ENCODE assay signal across 16 mouse cellular contexts in genomic region chr14:120324883-120325480, GRCm38 (mm10). TPM values are rescaled to one million over a fixed set of nuclear protein-coding genes. Genes with fewer than 3 reads are reported as not detected.
DNase-seq lines count a peak whose midpoint lies in the region; ATAC-seq and TF ChIP-seq lines count a peak whose summit lies in the region.
"Had no signal": no experiment of that assay in that cellular context is flagged by ENCODE, and none has a peak within 500 bp of the region (broad histone marks: within the 10 kb centered on the region; RNA-seq: fewer than 3 reads in every experiment).

No protein-coding gene starts in this region.

- no peaks in the 10 kb centered on the region for H3K36me3 ChIP-seq in liver, adult 2 months (ENCODE audit: control insufficient read depth, insufficient read depth, low read length)
- H3K36me3 ChIP-seq in liver, embryonic 12.5 days: no peaks in the 10 kb centered on the region
- H3K36me3 ChIP-seq in splenic B cell, adult 2 months (ENCODE audit: control insufficient read depth, insufficient read depth, low read length, poor library complexity, severe bottlenecking): no peaks in the 10 kb centered on the region
- H3K36me3 ChIP-seq: hindbrain, embryonic 12.5 days had no signal

- H3K4me1 ChIP-seq in liver, adult 2 months (ENCODE audit: control insufficient read depth, insufficient read depth, low read length): peaks cover 10% of the 10 kb centered on the region; the same call in 1 of the 2 replicates
- peaks cover 27% of the 10 kb centered on the region for H3K4me1 ChIP-seq in liver, embryonic 12.5 days
- peaks cover 39% of the 10 kb centered on the region for H3K4me1 ChIP-seq in embryonic fibroblast, embryonic 13.5 days (ENCODE audit: control insufficient read depth, insufficient read depth, low read length)
- H3K4me1 ChIP-seq: hindbrain, embryonic 12.5 days had no signal

- no peak for TF ChIP-seq POLR2A in liver, adult 2 months (IDR thresholded peaks at IDR 0.05; ENCODE audit: extremely low read depth, insufficient read depth, low read length)
- TF ChIP-seq POLR2A in embryonic fibroblast, embryonic 13.5 days (IDR thresholded peaks at IDR 0.05; ENCODE audit: low read depth, low read length): no peak

- no peak for ATAC-seq in liver, embryonic 12.5 days
- no peak for ATAC-seq in megakaryocyte-erythroid progenitor cell, adult 5-6 weeks (replicated peaks; ENCODE audit: low FRiP score, low TSS enrichment, poor library complexity, severe bottlenecking)
- ATAC-seq: forebrain, embryonic 16.5 days; inflammation-experienced regulatory T-cells, adult 6 months had no signal

- DNase-seq in adrenal gland, adult (ENCODE audit: inconsistent age in 2 of 2, low spot score in 1 of 2): peak; percentile 60 to 82
- no peak for DNase-seq in adrenal gland, postnatal 14 days
- peak; percentile 62 for DNase-seq in liver, adult 2 months (ENCODE audit: extremely low read depth, low read depth, low spot score)
- peak; percentile 8 for DNase-seq in splenic B cell, adult 2 months (ENCODE audit: low read depth, low spot score)
- DNase-seq in left cerebral cortex, postnatal 36 days (ENCODE audit: low spot score in 2 of 2): no peak
- DNase-seq: cerebellum, postnatal 10 days; lung, embryonic 14.5 days; lung, postnatal 4 days; midbrain, embryonic 14.5 days; right cerebral cortex, adult 18-20 months had no signal

- H3K9ac ChIP-seq in liver, adult 2 months (ENCODE audit: low read depth, low read length): no peak overlapping the region
- no peak overlapping the region for H3K9ac ChIP-seq in liver, embryonic 12.5 days
- H3K9ac ChIP-seq: hindbrain, embryonic 12.5 days; lung, embryonic 14.5 days had no signal

- 60% methylated on average over 19 of the region's 19 CpGs for WGBS in liver, adult 2 months
- 42% methylated on average over 19 of the region's 19 CpGs for WGBS in liver, embryonic 12.5 days (ENCODE audit: insufficient replicate concordance)

- H3K27ac ChIP-seq in liver, adult 2 months (replicated peaks; ENCODE audit: insufficient read depth, low read depth, low read length): no peak overlapping the region
- no peak overlapping the region for H3K27ac ChIP-seq in liver, embryonic 12.5 days
- H3K27ac ChIP-seq in embryonic fibroblast, embryonic 13.5 days (ENCODE audit: insufficient read depth, low read length): peak overlapping the region; percentile 74
- H3K27ac ChIP-seq: hindbrain, embryonic 12.5 days had no signal

- no peak overlapping the region for H3K4me2 ChIP-seq in liver, embryonic 12.5 days
- H3K4me2 ChIP-seq: hindbrain, embryonic 12.5 days; lung, embryonic 14.5 days had no signal

- no peaks in the 10 kb centered on the region for H3K9me3 ChIP-seq in liver, embryonic 12.5 days (replicated peaks)
- H3K9me3 ChIP-seq: hindbrain, embryonic 12.5 days had no signal

- no peak for TF ChIP-seq CTCF in liver, adult 2 months (IDR thresholded peaks at IDR 0.05; ENCODE audit: low read depth, low read length)
- no peak for TF ChIP-seq CTCF in embryonic fibroblast, embryonic 13.5 days (IDR thresholded peaks at IDR 0.05; ENCODE audit: borderline replicate concordance, insufficient read depth, low read length)

- peaks cover 47% of the 10 kb centered on the region; the same call in 1 of the 2 replicates for H3K79me2 ChIP-seq in liver, adult 2 months (ENCODE audit: control insufficient read depth, insufficient read depth, low read length)

- intact Hi-C loops in left cerebral cortex, postnatal 36 days (cut with DNase I): no loop called here

- no peak overlapping the region for H3K4me3 ChIP-seq in liver, adult 2 months (ENCODE audit: insufficient read depth, low read depth, low read length)
- H3K4me3 ChIP-seq in liver, embryonic 12.5 days: no peak overlapping the region
- H3K4me3 ChIP-seq in embryonic fibroblast, embryonic 13.5 days (ENCODE audit: insufficient read depth, low read length): no peak overlapping the region
- H3K4me3 ChIP-seq: hindbrain, embryonic 12.5 days had no signal

- H3K27me3 ChIP-seq in liver, adult 2 months (ENCODE audit: control insufficient read depth, insufficient read depth, low read length): no peaks in the 10 kb centered on the region
- H3K27me3 ChIP-seq in liver, embryonic 12.5 days (replicated peaks): no peaks in the 10 kb centered on the region
- H3K27me3 ChIP-seq in splenic B cell, adult 2 months (ENCODE audit: control insufficient read depth, insufficient read depth, low read length, poor library complexity, severe bottlenecking): no peaks in the 10 kb centered on the region
- H3K27me3 ChIP-seq: hindbrain, embryonic 12.5 days had no signal

RNA-seq across cellular contexts. Expression of gene Mbnl2, which starts 49.5 kb away (rescaled TPM):
- total RNA-seq in adrenal gland, postnatal 14 days (2021): 206 and 223 TPM in 2 replicates
- total RNA-seq in liver, adult 2 months (2014; rRNA removed): 32.2 and 35.2 TPM in 2 replicates
- polyA plus RNA-seq in liver, adult 2 months (2012; rRNA removed): 16.4 and 17.5 TPM in 2 replicates
- 19.3 and 20.2 TPM in 2 replicates for polyA plus RNA-seq in liver, embryonic 12.5 days (2016; fragmentation: Nextera tagmentation; extraction: Ambion mirVana)
- 207 and 222 TPM in 2 replicates for polyA plus RNA-seq in embryonic fibroblast, embryonic 13.5 days (2011; ENCODE audit: insufficient read length, low read depth, missing spikeins)
- 100 to 1,000 TPM; 223 to 270 TPM for total RNA-seq in left cerebral cortex, postnatal 36 days (2021)
- total RNA-seq in megakaryocyte-erythroid progenitor cell, adult 5-6 weeks (2014; fragmentation: Nextera tagmentation): 27.2 and 33.1 TPM in 2 replicates
- 35.3 and 44.1 TPM in 2 replicates for total RNA-seq in megakaryocyte-erythroid progenitor cell, adult 5-6 weeks (2017)

Comparison
In these comparisons a context has a peak if more than half of its experiments do, and no peak if none do; other contexts are left out.
1. DNase-seq: peak in adrenal gland, adult (2 of 2), liver, adult 2 months (single experiment) and splenic B cell, adult 2 months (single experiment); none in adrenal gland, postnatal 14 days (single experiment) and left cerebral cortex, postnatal 36 days (0 of 2).